Mouse (Mus musculus) cortical plate, adult 2 months (tissue): ENCODE data around the gene Fstl3.

Experiments
- CTCF ChIP-seq: fragments of 200-500 bp; IDR thresholded peaks from 2 replicates; pipeline ENCODE4 v1.5.1; 2011; ENCODE audit warnings: mild to moderate bottlenecking, control low read depth, low read length; ENCODE audit not compliant: insufficient read depth; ENCODE audit errors: extremely low read depth
- POLR2A ChIP-seq: fragments of 200-500 bp; IDR thresholded peaks from 2 replicates; pipeline ENCODE4 v1.6.1; 2011; ENCODE audit warnings: mild to moderate bottlenecking, low read length, control low read depth; ENCODE audit not compliant: insufficient read depth; ENCODE audit errors: extremely low read depth

GRCm38 (mm10) chr10:79815671-79816494 lies 38.8 kb downstream of the Fstl3 start:
- TF ChIP-seq CTCF (no peak), POLR2A (no peak)
